Mouse (Mus musculus) forebrain, postnatal 0 days (tissue): ENCODE results near the gene Foxn3. TPM values are rescaled to one million over a fixed set of nuclear protein-coding genes. Genes with fewer than 3 reads are reported as not detected.
A peak's percentile ranks its signal among the peaks of the same experiment; 100 is the strongest.

Experiments used
- ATAC-seq: fragments of 200-750 bp; cut with Nextera tagmentation; 2 replicates; pipeline ENCODE4 v1.8.0; 2017; ENCODE audit warnings: mild to moderate bottlenecking, moderate library complexity
- DNase-seq: peaks from one replicate; pipeline ENCODE4 v3.0.0-alpha.2; 2015
- H3K27ac ChIP-seq: fragments of 300-500 bp; sonication (generic); 2 replicates; pipeline ENCODE4 v1.5.1; 2014; ENCODE audit warnings: low read depth, mild to moderate bottlenecking, antibody characterized with exemption, low read length, moderate library complexity, mixed read lengths
- H3K27me3 ChIP-seq: fragments of 300-500 bp; sonication (generic); 2 replicates; pipeline ENCODE4 v1.6.1; 2014; ENCODE audit warnings: mild to moderate bottlenecking, low read length, mixed read lengths; ENCODE audit not compliant: insufficient read depth
- H3K36me3 ChIP-seq: fragments of 300-500 bp; sonication (generic); 2 replicates; pipeline ENCODE4 v1.6.1; 2014; ENCODE audit warnings: mild to moderate bottlenecking, moderate library complexity; ENCODE audit not compliant: insufficient read depth
- H3K4me1 ChIP-seq: fragments of 300-500 bp; sonication (generic); 2 replicates; pipeline ENCODE4 v1.6.1; 2014; ENCODE audit warnings: antibody characterized with exemption; ENCODE audit not compliant: insufficient read depth
- H3K4me2 ChIP-seq: fragments of 300-500 bp; sonication (generic); 2 replicates; pipeline ENCODE4 v1.6.1; 2014; ENCODE audit warnings: low read depth, mild to moderate bottlenecking, moderate library complexity
- H3K4me3 ChIP-seq: fragments of 300-500 bp; sonication (generic); 2 replicates; pipeline ENCODE4 v1.5.1; 2014; ENCODE audit warnings: low read depth, low read length, mixed read lengths
- H3K9ac ChIP-seq: fragments of 300-500 bp; sonication (generic); 2 replicates; pipeline ENCODE4 v1.6.1; 2014; ENCODE audit warnings: mild to moderate bottlenecking
- H3K9me3 ChIP-seq: fragments of 300-500 bp; sonication (generic); 2 replicates; pipeline ENCODE4 v1.6.1; 2016; ENCODE audit warnings: low read length
- CTCF ChIP-seq: sonication (generic); IDR thresholded peaks from 2 replicates; pipeline ENCODE4 v1.5.1; 2016; ENCODE audit warnings: antibody characterized with exemption, control low read depth, low read depth
- WGBS: fragments of 180-500 bp; shearing (Covaris S2); extraction: QIAGEN DNeasy Blood & Tissue Kit; methylation state at CpG from one replicate; pipeline ENCODE4 v1.1.7; 2014; 5-methylcytosine and 5-hydroxymethylcytosine counted together
- polyA plus RNA-seq: library from polyadenylated mRNA; unstranded; fragments of >200 nt; fragmentation: Nextera tagmentation; extraction: Ambion mirVana; gene quantifications from 2 replicates; pipeline ENCODE4 v1.2.1, GENCODE M21; 2015
- total RNA-seq: library from RNA; depleted of rRNA; stranded (reverse); fragments of >200 nt; gene quantifications from 2 replicates; pipeline ENCODE4 v1.2.3, GENCODE M21; 2014

Gene Foxn3
- total and polyA plus RNA-seq, 2 experiments from 2014 or later: 32.8 to 61.3 TPM

- Histone ChIP-seq H3K4me3 (no peak overlapping the region), H3K27ac (no peak overlapping the region), H3K36me3 (no peaks in the 10 kb centered on the region), H3K9me3 (no peaks in the 10 kb centered on the region), H3K9ac (no peak overlapping the region), H3K27me3 (no peaks in the 10 kb centered on the region), H3K4me2 (no peak overlapping the region), H3K4me1 (no peaks in the 10 kb centered on the region)
- WGBS: 83% methylated on average over 4 of the region's 4 CpGs
- ATAC-seq (no peak), DNase-seq (no peak)
- no peak for TF ChIP-seq CTCF
These were observed 163.8 kb downstream of the Foxn3 start for GRCm38 (mm10) chr12:99399575-99399974.

GRCm38 (mm10) chr12:99396461-99396860 lies 166.9 kb downstream of the Foxn3 start:
- no peak for TF ChIP-seq CTCF
- Histone ChIP-seq H3K4me2 (no peak overlapping the region), H3K9me3 (no peaks in the 10 kb centered on the region), H3K9ac (no peak overlapping the region), H3K4me3 (no peak overlapping the region), H3K27me3 (no peaks in the 10 kb centered on the region), H3K36me3 (no peaks in the 10 kb centered on the region), H3K4me1 (peaks cover 3% of the 10 kb centered on the region), H3K27ac (no peak overlapping the region)
- 94% methylated on average over 1 of the region's 1 CpGs for WGBS
- no peak for DNase-seq
- no peak for ATAC-seq

GRCm38 (mm10) chr12:99395082-99395481 lies 168.3 kb downstream of the Foxn3 start:
- Histone ChIP-seq H3K36me3 (no peaks in the 10 kb centered on the region), H3K4me2 (no peak overlapping the region), H3K27me3 (no peaks in the 10 kb centered on the region), H3K9me3 (no peaks in the 10 kb centered on the region), H3K4me1 (peaks cover 9% of the 10 kb centered on the region), H3K27ac (no peak overlapping the region), H3K9ac (no peak overlapping the region), H3K4me3 (no peak overlapping the region)
- DNase-seq: no peak
- no peak for TF ChIP-seq CTCF
- ATAC-seq: no peak
- WGBS: 94% methylated on average over 3 of the region's 3 CpGs

GRCm38 (mm10) chr12:99394676-99395075 lies 168.7 kb downstream of the Foxn3 start:
- WGBS: 79% methylated on average over 5 of the region's 5 CpGs
- DNase-seq (no peak), ATAC-seq (no peak)
- Histone ChIP-seq H3K9me3 (no peaks in the 10 kb centered on the region), H3K4me2 (no peak overlapping the region), H3K27ac (no peak overlapping the region), H3K4me1 (peaks cover 9% of the 10 kb centered on the region), H3K27me3 (no peaks in the 10 kb centered on the region), H3K9ac (no peak overlapping the region), H3K4me3 (no peak overlapping the region), H3K36me3 (no peaks in the 10 kb centered on the region)
- no peak for TF ChIP-seq CTCF

GRCm38 (mm10) chr12:99393867-99394630 lies 169.3 kb downstream of the Foxn3 start:
- H3K27ac ChIP-seq: 0 out of 2 replicates have a peak overlapping the region, but pooled peaks have one; percentile 89
- 53% methylated on average over 11 of the region's 11 CpGs for whole genome bisulfite sequencing
- H3K4me3 ChIP-seq: peak overlapping the region; percentile 86; the same call in 1 of the 2 replicates
- DNase-seq (no peak), ATAC-seq (no peak)
- H3K9ac ChIP-seq: peak overlapping the region; percentile 78
- TF ChIP-seq CTCF: no peak
- no peaks in the 10 kb centered on the region for H3K27me3 ChIP-seq
- H3K36me3 ChIP-seq: no peaks in the 10 kb centered on the region
- peaks cover 9% of the 10 kb centered on the region for H3K4me1 ChIP-seq
- H3K4me2 ChIP-seq: peak overlapping the region; percentile 84
- H3K9me3 ChIP-seq: no peaks in the 10 kb centered on the region

- Histone ChIP-seq H3K27me3 (no peaks in the 10 kb centered on the region), H3K27ac (peak overlapping the region; percentile 89), H3K9ac (peak overlapping the region; percentile 78), H3K36me3 (no peaks in the 10 kb centered on the region), H3K4me3 (peak overlapping the region; percentile 86), H3K4me2 (peak overlapping the region; percentile 84), H3K9me3 (no peaks in the 10 kb centered on the region), H3K4me1 (peaks cover 9% of the 10 kb centered on the region)
- peak; percentile 52 for TF ChIP-seq CTCF
- ATAC-seq (peak; percentile 72), DNase-seq (peak; percentile 87)
- under 1% methylated on average over 64 of the region's 71 CpGs for WGBS
These were observed 170.2 kb downstream of the Foxn3 start for GRCm38 (mm10) chr12:99392944-99393866.
